Mouse (Mus musculus) ES-E14 (cell line): ENCODE measurements around the gene Slc26a1. TPM values are rescaled to one million over a fixed set of nuclear protein-coding genes. Genes with fewer than 3 reads are reported as not detected.

Source experiments
- DNase-seq: peaks from one replicate; pipeline ENCODE4 v3.0.0-alpha.2; 2013; ENCODE audit warnings: low read depth, low spot score
- H3K27ac ChIP-seq: 2 replicates; pipeline ENCODE4 v1.5.1; 2012; ENCODE audit warnings: low read depth, mild to moderate bottlenecking, low read length, moderate library complexity, mixed read lengths; ENCODE audit not compliant: poor library complexity, insufficient read depth, severe bottlenecking
- H3K36me3 ChIP-seq: 2 replicates; pipeline ENCODE4 v1.6.1; 2012; ENCODE audit warnings: mild to moderate bottlenecking, low read length, moderate library complexity, mixed read lengths; ENCODE audit not compliant: control insufficient read depth, poor library complexity, insufficient read depth, severe bottlenecking
- H3K4me1 ChIP-seq, 2 experiments: fragments of 150-350 bp in 1 of 2; sonication (generic) in 1 of 2; 2 replicates each; pipeline ENCODE4 v1.6.1; 2012; ENCODE audit warnings: low read length in 2 of 2, mild to moderate bottlenecking in 1 of 2, mixed read lengths in 1 of 2; ENCODE audit not compliant: control insufficient read depth in 2 of 2, insufficient read depth in 2 of 2, poor library complexity in 1 of 2
- H3K4me3 ChIP-seq, 2 experiments: fragments of 150-350 bp in 1 of 2; sonication (generic) in 1 of 2; 2 replicates each; pipeline ENCODE4 v1.5.1; 2012; ENCODE audit warnings: low read length in 2 of 2, low read depth in 1 of 2, mild to moderate bottlenecking in 1 of 2, mixed read lengths in 1 of 2; ENCODE audit not compliant: insufficient read depth in 1 of 2, poor library complexity in 1 of 2, severe bottlenecking in 1 of 2
- H3K9ac ChIP-seq: 2 replicates; pipeline ENCODE4 v1.6.1; 2012; ENCODE audit warnings: low read depth, mild to moderate bottlenecking, low read length, mixed read lengths; ENCODE audit not compliant: poor library complexity, insufficient read depth, severe bottlenecking
- H3K9me3 ChIP-seq: fragments of 150-350 bp; sonication (generic); 2 replicates; pipeline ENCODE4 v1.6.1; 2012; ENCODE audit warnings: low read depth, mild to moderate bottlenecking, low read length; ENCODE audit not compliant: control insufficient read depth, insufficient read depth
- CHD2 ChIP-seq: IDR thresholded peaks from 2 replicates; pipeline ENCODE4 v1.6.1; 2014; ENCODE audit warnings: mild to moderate bottlenecking, low read depth, low read length, inconsistent platforms
- HCFC1 ChIP-seq: IDR thresholded peaks from 2 replicates; pipeline ENCODE4 v1.6.1; 2012; ENCODE audit warnings: low read length, inconsistent platforms, borderline replicate concordance; ENCODE audit not compliant: insufficient read depth
- MAFK ChIP-seq: IDR thresholded peaks from 2 replicates; pipeline ENCODE4 v1.6.1; 2014; ENCODE audit warnings: mild to moderate bottlenecking, low read depth, low read length, inconsistent platforms; ENCODE audit not compliant: insufficient read depth
- ZC3H11A ChIP-seq: IDR thresholded peaks from 2 replicates; pipeline ENCODE4 v1.6.1; 2012; ENCODE audit warnings: low read depth, mild to moderate bottlenecking, inconsistent platforms, low read length, borderline replicate concordance
- ZNF384 ChIP-seq: IDR thresholded peaks from 2 replicates; pipeline ENCODE4 v1.6.1; 2012; ENCODE audit warnings: low read depth, low read length, inconsistent platforms
- in situ Hi-C, 2 experiments: fragments of 600-800 bp; cut with MboI; formaldehyde crosslinking; loops; one replicate each; pipeline ENCODE4 v1.15.1; 2025; ENCODE audit warnings: low sequenced_read_pairs in 2 of 2, inconsistent platforms in 1 of 2; ENCODE audit not compliant: unreplicated experiment in 2 of 2
- total RNA-seq: library from RNA; depleted of rRNA; stranded (reverse); fragments of 300-350 nt; gene quantifications from 2 replicates; pipeline ENCODE4 v1.2.3, GENCODE M21; 2012; rRNA removed

The Slc26a1 gene
- total RNA-seq = 0.26 and 0.27 TPM in 2 replicates

- Histone ChIP-seq H3K27ac (no peak within 1 kb of the TSS), H3K4me1 (peaks cover 0 to 11% of the 10 kb centered on the region in 2 experiments; a peak in 2 of 4 replicates), H3K36me3 (no peaks in the 10 kb centered on the region; the same call in 1 of the 2 replicates), H3K9me3 (no peaks in the 10 kb centered on the region), H3K9ac (no peak within 1 kb of the TSS), H3K4me3 (no peak within 1 kb of the TSS)
- DNase-seq = no peak
- in situ Hi-C loops = no loop called here
- TF ChIP-seq ZNF384 = no peak
- TF ChIP-seq HCFC1 = no peak
- TF ChIP-seq ZC3H11A = no peak
- no peak for TF ChIP-seq MAFK
Observed at GRCm38 (mm10) chr5:108675251-108675816, at the start of gene Slc26a1. Gene Slc26a1, minus strand, starts transcription at chr5:108675569.

GRCm38 (mm10) chr5:108724006-108724405 lies 48.6 kb upstream of the Slc26a1 start:
- Histone ChIP-seq H3K4me1 (no peaks in the 10 kb centered on the region), H3K9ac (no peak overlapping the region), H3K27ac (no peak overlapping the region), H3K36me3 (no peaks in the 10 kb centered on the region), H3K4me3 (no peak overlapping the region), H3K9me3 (no peaks in the 10 kb centered on the region)
- DNase-seq = no peak
- TF ChIP-seq CHD2 (no peak), HCFC1 (no peak), MAFK (no peak), ZNF384 (no peak), ZC3H11A (no peak)
- in situ Hi-C loops = no loop called here

GRCm38 (mm10) chr5:108719761-108720160 lies 44.4 kb upstream of the Slc26a1 start:
- in situ Hi-C loops = no loop called here
- H3K36me3 ChIP-seq = no peaks in the 10 kb centered on the region
- DNase-seq = no peak
- no peaks in the 10 kb centered on the region for H3K9me3 ChIP-seq
- H3K27ac ChIP-seq = no peak overlapping the region
- TF ChIP-seq CHD2 = no peak
- no peak for TF ChIP-seq MAFK
- TF ChIP-seq HCFC1 = no peak
- TF ChIP-seq ZNF384 = no peak
- no peak for TF ChIP-seq ZC3H11A
- no peak overlapping the region for H3K9ac ChIP-seq
- H3K4me3 ChIP-seq = no peak overlapping the region
- no peaks in the 10 kb centered on the region for H3K4me1 ChIP-seq

- Histone ChIP-seq H3K4me3 (no peak overlapping the region), H3K27ac (no peak overlapping the region), H3K9me3 (no peaks in the 10 kb centered on the region), H3K9ac (no peak overlapping the region), H3K4me1 (no peaks in the 10 kb centered on the region), H3K36me3 (no peaks in the 10 kb centered on the region)
- in situ Hi-C loops = no loop called here
- DNase-seq = no peak
- TF ChIP-seq CHD2 = no peak
- TF ChIP-seq HCFC1 = no peak
- TF ChIP-seq ZC3H11A = no peak
- no peak for TF ChIP-seq ZNF384
- TF ChIP-seq MAFK = no peak
Observed at GRCm38 (mm10) chr5:108718051-108718450, 42.7 kb upstream of the Slc26a1 start.

- H3K27ac ChIP-seq = no peak overlapping the region
- TF ChIP-seq ZC3H11A = no peak
- no peak for TF ChIP-seq ZNF384
- no peak for TF ChIP-seq HCFC1
- TF ChIP-seq CHD2 = no peak
- TF ChIP-seq MAFK = no peak
Observed at GRCm38 (mm10) chr5:108715974-108716373, 40.6 kb upstream of the Slc26a1 start.

More at GRCm38 (mm10) chr5:108715974-108716373, 40.6 kb upstream of the Slc26a1 start:
- H3K9ac ChIP-seq = no peak overlapping the region
- no peaks in the 10 kb centered on the region for H3K4me1 ChIP-seq
- no peak overlapping the region for H3K4me3 ChIP-seq
- in situ Hi-C loops = no loop called here
- H3K9me3 ChIP-seq = no peaks in the 10 kb centered on the region
- H3K36me3 ChIP-seq = no peaks in the 10 kb centered on the region
- no peak for DNase-seq
